Mouse (Mus musculus): ENCODE data around the gene Vopp1. TPM values are rescaled to one million over a fixed set of nuclear protein-coding genes. Genes with fewer than 3 reads are reported as not detected.

Gene Vopp1
- polyA plus RNA-seq, 1 experiment from 2014 or later: 17.6 TPM

DNA sequence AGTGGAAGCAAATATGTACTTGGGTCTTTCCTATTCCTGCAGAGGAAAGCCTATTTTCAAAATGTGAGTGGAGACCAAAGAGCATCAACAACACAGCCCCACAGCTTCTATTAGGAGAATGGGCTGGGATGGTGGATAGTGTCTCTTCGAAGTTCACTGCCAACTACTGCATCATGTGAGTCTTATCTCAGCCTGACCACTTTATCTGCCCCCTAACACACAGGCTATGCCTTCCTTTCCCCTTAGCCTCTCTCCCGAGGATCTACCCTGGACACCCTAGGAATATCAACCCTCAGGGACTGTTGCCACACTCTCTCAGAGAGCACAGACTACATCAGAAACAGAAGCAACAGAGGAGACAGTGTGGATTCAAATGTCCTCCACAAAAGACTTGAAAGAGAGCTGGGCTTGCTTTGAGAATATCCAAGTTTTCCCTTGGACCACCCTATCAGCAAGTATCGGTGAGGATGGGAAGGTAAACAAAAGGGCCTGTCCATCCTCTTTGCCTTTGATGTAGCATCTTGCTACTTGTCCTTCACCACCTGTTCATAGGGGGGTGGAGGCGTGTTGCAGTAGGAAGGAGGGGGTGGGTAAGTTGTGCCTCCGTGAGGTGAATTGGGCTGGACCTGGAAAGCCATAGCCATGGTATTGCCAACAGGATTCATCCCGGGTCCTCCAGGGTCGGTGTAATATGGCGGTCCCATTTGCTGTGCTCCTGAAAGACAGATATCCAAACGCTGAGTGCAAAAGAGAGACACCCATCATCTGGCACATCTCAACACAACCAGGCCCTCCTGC is 70.8 kb downstream of the Vopp1 start:
- WGBS: 90% methylated on average over 9 of the region's 9 CpGs
- H3K4me3 ChIP-seq (ENCODE audit: low read depth, low read length): no peak overlapping the region

DNA sequence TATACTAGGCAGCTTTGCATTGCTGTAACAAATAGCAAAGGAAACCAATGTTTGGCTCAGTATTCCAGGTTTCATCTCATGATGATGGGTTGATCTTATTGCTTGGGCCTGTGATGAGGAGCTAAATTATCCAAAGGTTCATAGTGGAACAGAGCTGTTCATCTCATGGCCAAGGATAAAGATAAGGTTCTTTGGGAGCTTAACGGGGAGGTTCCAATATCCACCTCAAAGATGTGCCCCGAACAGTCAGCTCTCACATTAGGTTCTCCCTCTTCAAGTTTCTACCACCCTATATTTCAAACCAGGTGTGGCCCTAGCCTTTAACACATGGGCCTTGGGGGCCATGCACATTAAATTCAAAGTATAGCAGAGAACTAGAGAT is 79.2 kb downstream of the Vopp1 start:
- H3K4me1 ChIP-seq (ENCODE audit: insufficient read depth, low read depth, low read length): no peaks in the 10 kb centered on the region
- no peak overlapping the region for H3K27ac ChIP-seq (ENCODE audit: low read length)
- no peak overlapping the region for H3K4me2 ChIP-seq (replicated peaks; ENCODE audit: low read depth, low read length)
- H3K27me3 ChIP-seq (replicated peaks; ENCODE audit: insufficient read depth, low read length): no peaks in the 10 kb centered on the region
- no peak overlapping the region for H3K9ac ChIP-seq (replicated peaks; ENCODE audit: low read depth)
- no peak for DNase-seq (ENCODE audit: low spot score)
- no peaks in the 10 kb centered on the region for H3K36me3 ChIP-seq (ENCODE audit: insufficient read depth, low read length)
- no peak for TF ChIP-seq EP300 (IDR thresholded peaks at IDR 0.05)
- no peak for TF ChIP-seq CTCF (IDR thresholded peaks at IDR 0.05)
- H3K9me3 ChIP-seq (ENCODE audit: low read length): no peaks in the 10 kb centered on the region
- no peak for ATAC-seq
- WGBS: 92% methylated on average over 2 of the region's 2 CpGs
- no peak overlapping the region for H3K4me3 ChIP-seq (ENCODE audit: low read depth, low read length)

More for the DNA sequence above, 70.8 kb downstream of the Vopp1 start:
- Histone ChIP-seq H3K27ac (ENCODE audit: low read length) (no peak overlapping the region), H3K4me2 (replicated peaks; ENCODE audit: low read depth, low read length) (no peak overlapping the region), H3K4me1 (ENCODE audit: insufficient read depth, low read depth, low read length) (no peaks in the 10 kb centered on the region), H3K9ac (replicated peaks; ENCODE audit: low read depth) (no peak overlapping the region), H3K9me3 (ENCODE audit: low read length) (no peaks in the 10 kb centered on the region), H3K36me3 (ENCODE audit: insufficient read depth, low read length) (no peaks in the 10 kb centered on the region), H3K27me3 (replicated peaks; ENCODE audit: insufficient read depth, low read length) (no peaks in the 10 kb centered on the region)
- no peak for TF ChIP-seq EP300 (IDR thresholded peaks at IDR 0.05)
- ATAC-seq (no peak), DNase-seq (ENCODE audit: low spot score) (no peak)

- 89% methylated on average over 4 of the region's 4 CpGs for WGBS
- no peaks in the 10 kb centered on the region for H3K4me1 ChIP-seq (ENCODE audit: insufficient read depth, low read depth, low read length)
- H3K4me3 ChIP-seq (ENCODE audit: low read depth, low read length): no peak overlapping the region
- H3K9me3 ChIP-seq (ENCODE audit: low read length): no peaks in the 10 kb centered on the region
- no peak overlapping the region for H3K4me2 ChIP-seq (replicated peaks; ENCODE audit: low read depth, low read length)
- H3K27me3 ChIP-seq (replicated peaks; ENCODE audit: insufficient read depth, low read length): no peaks in the 10 kb centered on the region
- H3K36me3 ChIP-seq (ENCODE audit: insufficient read depth, low read length): no peaks in the 10 kb centered on the region
- ATAC-seq: peak; percentile 44; the same call in 1 of the 2 replicates
- no peak overlapping the region for H3K27ac ChIP-seq (ENCODE audit: low read length)
- no peak overlapping the region for H3K9ac ChIP-seq (replicated peaks; ENCODE audit: low read depth)
- TF ChIP-seq CTCF (IDR thresholded peaks at IDR 0.05): no peak
- TF ChIP-seq EP300 (IDR thresholded peaks at IDR 0.05): no peak
- no peak for DNase-seq (ENCODE audit: low spot score)
These were observed 79.8 kb downstream of the Vopp1 start for GRCm38 (mm10) chr6:57744974-57745747.

- H3K27me3 ChIP-seq (replicated peaks; ENCODE audit: insufficient read depth, low read length): no peaks in the 10 kb centered on the region
- no peaks in the 10 kb centered on the region for H3K36me3 ChIP-seq (ENCODE audit: insufficient read depth, low read length)
- TF ChIP-seq EP300 (IDR thresholded peaks at IDR 0.05) (no peak), CTCF (IDR thresholded peaks at IDR 0.05) (no peak)
- no peak overlapping the region for H3K4me3 ChIP-seq (ENCODE audit: low read depth, low read length)
- no peaks in the 10 kb centered on the region for H3K4me1 ChIP-seq (ENCODE audit: insufficient read depth, low read depth, low read length)
- ATAC-seq: no peak
- WGBS: 80% methylated on average over 2 of the region's 2 CpGs
- no peak overlapping the region for H3K27ac ChIP-seq (ENCODE audit: low read length)
- H3K9me3 ChIP-seq (ENCODE audit: low read length): no peaks in the 10 kb centered on the region
- DNase-seq (ENCODE audit: low spot score): no peak
- H3K4me2 ChIP-seq (replicated peaks; ENCODE audit: low read depth, low read length): no peak overlapping the region
- no peak overlapping the region for H3K9ac ChIP-seq (replicated peaks; ENCODE audit: low read depth)
These were observed 80.8 kb downstream of the Vopp1 start for GRCm38 (mm10) chr6:57744123-57744522.

GRCm38 (mm10) chr6:57743333-57743732 is 81.6 kb downstream of the Vopp1 start:
- no peaks in the 10 kb centered on the region for H3K36me3 ChIP-seq (ENCODE audit: insufficient read depth, low read length)
- H3K27me3 ChIP-seq (replicated peaks; ENCODE audit: insufficient read depth, low read length): no peaks in the 10 kb centered on the region
- TF ChIP-seq EP300 (IDR thresholded peaks at IDR 0.05) (no peak), CTCF (IDR thresholded peaks at IDR 0.05) (peak; percentile 67)
- no peaks in the 10 kb centered on the region for H3K9me3 ChIP-seq (ENCODE audit: low read length)
- H3K4me1 ChIP-seq (ENCODE audit: insufficient read depth, low read depth, low read length): no peaks in the 10 kb centered on the region
- H3K9ac ChIP-seq (replicated peaks; ENCODE audit: low read depth): no peak overlapping the region
- no peak overlapping the region for H3K27ac ChIP-seq (ENCODE audit: low read length)
- peak; percentile 44 for DNase-seq (ENCODE audit: low spot score)
- no peak overlapping the region for H3K4me2 ChIP-seq (replicated peaks; ENCODE audit: low read depth, low read length)
- 85% methylated on average over 2 of the region's 2 CpGs for WGBS
- ATAC-seq: no peak
- no peak overlapping the region for H3K4me3 ChIP-seq (ENCODE audit: low read depth, low read length)

GRCm38 (mm10) chr6:57742749-57743148 is 82.2 kb downstream of the Vopp1 start:
- Histone ChIP-seq H3K4me3 (ENCODE audit: low read depth, low read length) (no peak overlapping the region), H3K36me3 (ENCODE audit: insufficient read depth, low read length) (no peaks in the 10 kb centered on the region), H3K9me3 (ENCODE audit: low read length) (no peaks in the 10 kb centered on the region), H3K4me1 (ENCODE audit: insufficient read depth, low read depth, low read length) (no peaks in the 10 kb centered on the region), H3K27me3 (replicated peaks; ENCODE audit: insufficient read depth, low read length) (no peaks in the 10 kb centered on the region), H3K4me2 (replicated peaks; ENCODE audit: low read depth, low read length) (no peak overlapping the region), H3K9ac (replicated peaks; ENCODE audit: low read depth) (no peak overlapping the region), H3K27ac (ENCODE audit: low read length) (no peak overlapping the region)
- no peak for ATAC-seq
- DNase-seq (ENCODE audit: low spot score): no peak
- TF ChIP-seq EP300 (IDR thresholded peaks at IDR 0.05) (no peak), CTCF (IDR thresholded peaks at IDR 0.05) (no peak)
- 97% methylated on average over 1 of the region's 1 CpGs for WGBS
